Mouse (Mus musculus) induced T-regulatory cell, adult 2 months (primary cell): Measurements from ENCODE around the gene Traf3ip1.

Source experiments
- DNase-seq: peaks from one replicate; pipeline ENCODE4 v3.0.0-alpha.2; 2012; ENCODE audit warnings: low read depth

Traf3ip1 gene

GRCm38 (mm10) chr1:91533961-91534723 lies 39.7 kb downstream of the Traf3ip1 start:
- DNase-seq: peak; percentile 18

- DNase-seq: no peak
These were observed 43.5 kb downstream of the Traf3ip1 start for GRCm38 (mm10) chr1:91537786-91538569.

GRCm38 (mm10) chr1:91538570-91538929 lies 44.1 kb downstream of the Traf3ip1 start:
- DNase-seq: peak; percentile 18

- peak; percentile 27 for DNase-seq
These were observed 44.8 kb downstream of the Traf3ip1 start for GRCm38 (mm10) chr1:91539246-91539645.

GRCm38 (mm10) chr1:91539704-91540270 lies 45.3 kb downstream of the Traf3ip1 start:
- peak; percentile 58 for DNase-seq

GRCm38 (mm10) chr1:91540271-91540826 lies 45.9 kb downstream of the Traf3ip1 start, which contains the start of gene Asb1:
Gene Asb1, plus strand, starts transcription at chr1:91540544.
- DNase-seq: peak; percentile 97

GRCm38 (mm10) chr1:91541042-91541592 lies 46.7 kb downstream of the Traf3ip1 start:
- no peak for DNase-seq

GRCm38 (mm10) chr1:91543974-91544373 lies 49.5 kb downstream of the Traf3ip1 start:
- no peak for DNase-seq

GRCm38 (mm10) chr1:91545226-91545625 lies 50.8 kb downstream of the Traf3ip1 start:
- DNase-seq: no peak

GRCm38 (mm10) chr1:91547567-91547966 lies 53.1 kb downstream of the Traf3ip1 start:
- no peak for DNase-seq

- no peak for DNase-seq
These were observed 54.6 kb downstream of the Traf3ip1 start for GRCm38 (mm10) chr1:91549073-91549472.

- no peak for DNase-seq
These were observed 62.7 kb downstream of the Traf3ip1 start for GRCm38 (mm10) chr1:91557099-91557498.

GRCm38 (mm10) chr1:91561226-91561625 lies 66.8 kb downstream of the Traf3ip1 start:
- no peak for DNase-seq

GRCm38 (mm10) chr1:91562977-91563590 lies 68.6 kb downstream of the Traf3ip1 start:
- no peak for DNase-seq

- DNase-seq: peak; percentile 9
These were observed 69.6 kb downstream of the Traf3ip1 start for GRCm38 (mm10) chr1:91564004-91564403.

- no peak for DNase-seq
These were observed 70.2 kb downstream of the Traf3ip1 start for GRCm38 (mm10) chr1:91564598-91564997.

GRCm38 (mm10) chr1:91567269-91567668 lies 72.8 kb downstream of the Traf3ip1 start:
- no peak for DNase-seq

GRCm38 (mm10) chr1:91572458-91572857 lies 78.0 kb downstream of the Traf3ip1 start:
- DNase-seq: no peak

GRCm38 (mm10) chr1:91574208-91574607 lies 79.8 kb downstream of the Traf3ip1 start:
- peak; percentile 9 for DNase-seq

GRCm38 (mm10) chr1:91577883-91578517 lies 83.6 kb downstream of the Traf3ip1 start:
- no peak for DNase-seq
